Mouse (Mus musculus) retina, adult 2 months (tissue): ENCODE measurements around the gene Atp2b4.

Experiments
- DNase-seq: peaks from one replicate; pipeline ENCODE4 v3.0.0-alpha.2; 2012; ENCODE audit warnings: low read depth, low spot score

Gene Atp2b4

DNA sequence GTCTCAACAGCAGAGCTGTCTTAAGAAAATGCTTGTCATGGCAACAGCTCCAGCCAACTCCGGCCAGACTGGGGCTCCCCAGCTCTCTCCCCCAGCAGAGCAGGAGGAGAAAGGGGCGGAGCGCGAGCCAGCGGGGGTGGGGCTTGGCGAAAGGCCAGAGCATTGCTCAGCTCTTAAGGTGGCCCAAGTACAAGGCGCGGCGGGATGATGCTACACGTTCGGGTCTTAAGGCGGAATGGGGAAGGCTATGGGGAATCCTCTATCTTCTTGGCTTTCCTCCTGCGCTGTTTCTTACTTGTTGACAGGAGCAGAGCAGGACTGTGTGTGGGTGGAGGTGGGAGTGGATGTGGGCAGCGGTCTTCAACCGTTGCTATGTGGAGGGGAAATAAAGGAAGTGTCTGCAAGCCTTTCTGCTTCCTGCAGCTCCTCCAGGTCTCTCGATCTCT lies at the start of gene Atp2b4:
Atp2b4 (minus strand) TSS at position 94 of the 446 bp plus-strand sequence.
- DNase-seq = peak; percentile 37

DNA sequence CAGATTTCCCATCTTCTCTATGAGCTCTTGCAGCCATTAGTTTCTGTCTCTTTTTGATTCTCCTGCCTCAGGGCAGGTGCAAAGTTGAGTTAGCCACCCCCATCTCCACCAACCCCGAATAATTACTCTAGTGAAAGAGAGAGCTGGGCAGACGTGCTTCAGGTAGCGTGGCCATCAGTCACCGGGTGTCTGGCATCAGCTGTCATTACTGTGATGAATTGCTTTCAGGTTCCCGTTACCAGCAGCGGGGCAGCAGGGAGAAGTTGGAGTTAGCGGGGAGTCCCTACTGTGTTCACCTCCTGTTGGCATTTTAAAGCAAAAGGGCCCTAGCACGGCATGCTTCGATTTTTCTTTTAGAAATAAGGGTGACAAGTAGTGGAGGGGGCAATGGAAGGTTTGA lies 43.9 kb upstream of the Atp2b4 start:
- no peak for DNase-seq

DNA sequence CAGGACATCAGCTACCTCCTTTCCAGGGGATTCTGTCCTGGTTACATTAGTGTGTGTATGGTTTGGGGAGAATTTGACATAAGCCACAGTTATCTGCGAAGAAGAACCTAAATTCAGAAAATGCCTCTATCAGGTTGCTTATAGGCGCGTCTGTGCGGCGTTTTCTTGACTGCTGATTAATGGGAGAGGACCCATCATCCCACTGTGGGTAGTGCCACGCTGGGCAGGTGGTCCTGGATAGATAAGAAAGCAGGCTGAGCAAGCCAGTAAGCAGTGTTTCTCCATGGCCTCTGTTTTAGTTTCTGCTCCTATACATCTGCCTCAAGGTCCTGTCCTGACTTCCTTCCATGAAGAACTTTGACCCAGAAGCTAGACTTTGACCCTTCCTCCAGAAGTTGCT lies 43.1 kb upstream of the Atp2b4 start:
- DNase-seq = no peak

DNA sequence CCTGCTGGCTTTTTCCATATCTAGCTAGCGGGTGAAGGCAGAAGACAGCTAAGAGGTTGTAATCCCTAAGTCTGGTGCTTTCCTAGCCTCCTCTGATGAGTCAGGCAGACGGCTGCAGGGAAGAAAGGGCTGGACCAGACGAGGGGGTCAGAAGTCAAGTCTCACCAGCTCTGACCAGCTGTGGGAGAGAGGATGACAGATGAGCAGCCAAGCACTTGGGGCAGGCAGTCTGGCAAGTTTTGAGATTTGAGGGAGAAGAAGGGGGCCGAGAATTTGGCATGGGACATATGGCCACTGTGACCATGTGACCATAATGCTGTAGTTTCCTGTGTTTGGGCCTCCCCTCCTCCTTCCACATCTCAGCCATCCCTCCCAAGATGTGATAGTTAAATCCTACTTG lies 42.5 kb upstream of the Atp2b4 start:
- no peak for DNase-seq

DNA sequence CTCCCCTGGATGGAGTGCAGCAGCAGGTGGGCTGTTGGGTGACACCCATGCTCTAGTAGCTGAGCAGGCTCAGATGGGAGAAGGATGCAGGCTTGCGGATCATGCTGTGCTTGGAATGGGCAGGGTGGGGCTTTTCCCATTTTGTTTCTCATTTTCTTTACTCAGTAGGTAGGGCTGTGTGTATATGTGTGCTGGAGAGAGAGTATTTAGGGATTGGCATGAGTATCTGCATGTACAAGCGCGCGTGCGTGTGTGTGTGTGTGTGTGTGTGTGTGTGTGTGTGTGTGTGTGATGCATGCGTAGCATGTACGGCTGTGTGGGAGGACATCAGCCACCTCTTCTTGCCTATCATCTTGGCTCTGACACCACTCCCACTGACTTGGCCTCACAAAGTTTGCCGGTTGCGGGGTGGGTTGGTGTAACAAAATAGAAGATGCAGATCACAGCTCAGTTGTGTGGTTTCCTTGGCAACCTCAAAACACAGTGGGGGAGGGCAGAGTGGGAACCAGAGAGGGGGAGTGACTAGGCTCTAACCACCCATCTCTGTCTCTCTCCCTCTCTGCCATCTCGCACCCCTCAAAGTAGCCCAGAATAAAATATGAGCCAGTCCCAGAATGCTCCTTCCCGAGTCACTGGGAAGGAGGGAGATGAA lies 41.4 kb upstream of the Atp2b4 start:
- DNase-seq = no peak

DNA sequence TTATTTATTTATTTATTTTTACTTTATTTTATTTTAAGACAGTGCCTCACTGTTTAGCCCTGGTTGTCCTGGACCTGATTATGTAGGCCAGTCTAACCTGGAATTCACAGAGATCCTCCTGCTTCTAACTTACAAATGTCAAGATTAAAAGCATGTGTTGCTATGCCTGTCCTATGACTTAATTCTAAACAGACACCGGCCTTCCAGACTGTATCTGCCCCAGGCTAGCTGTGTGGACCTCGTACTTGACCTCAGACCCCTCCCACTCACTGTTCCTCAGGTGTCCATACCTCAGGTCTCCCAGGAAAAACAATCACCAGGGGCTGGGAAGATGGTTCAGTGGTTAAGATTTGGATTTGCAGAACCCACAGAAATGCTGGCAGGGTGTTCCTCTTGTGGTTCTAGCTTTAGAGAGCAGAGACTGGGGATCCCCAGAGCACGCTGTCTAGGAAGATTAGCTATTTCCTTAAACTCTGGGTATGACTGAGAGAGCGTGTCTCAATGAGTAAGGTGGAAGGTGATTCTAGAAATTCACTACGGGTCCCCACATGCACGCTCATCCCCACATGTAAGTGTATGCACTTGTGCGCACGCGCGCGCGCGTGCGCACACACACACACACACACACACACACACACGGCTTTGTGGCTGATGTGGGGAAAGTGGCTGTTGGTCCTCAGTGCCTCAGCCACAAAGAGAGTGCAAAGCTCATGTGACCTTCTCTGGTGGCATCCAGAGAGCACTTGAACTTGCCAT lies 40.5 kb upstream of the Atp2b4 start:
- DNase-seq = no peak

DNA sequence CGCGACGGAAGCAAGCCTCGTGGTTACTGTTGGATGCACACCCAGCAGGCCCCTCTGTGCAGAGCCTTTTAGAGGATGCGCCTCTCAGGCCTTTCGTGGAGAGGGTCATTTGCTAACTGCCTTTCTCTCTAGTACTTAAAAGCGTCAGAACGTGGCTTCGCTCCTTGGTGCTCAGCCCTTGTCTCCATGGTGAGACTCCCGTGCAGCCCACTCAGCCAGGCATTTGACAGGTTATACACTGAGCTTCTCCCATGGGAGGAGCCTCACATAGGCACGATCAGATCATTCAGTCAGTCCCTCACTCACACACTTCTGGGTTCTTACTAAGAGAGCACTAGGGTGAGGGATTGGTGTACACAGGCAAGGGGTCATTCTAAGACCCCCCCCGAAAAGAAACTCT lies 39.7 kb upstream of the Atp2b4 start:
- no peak for DNase-seq

DNA sequence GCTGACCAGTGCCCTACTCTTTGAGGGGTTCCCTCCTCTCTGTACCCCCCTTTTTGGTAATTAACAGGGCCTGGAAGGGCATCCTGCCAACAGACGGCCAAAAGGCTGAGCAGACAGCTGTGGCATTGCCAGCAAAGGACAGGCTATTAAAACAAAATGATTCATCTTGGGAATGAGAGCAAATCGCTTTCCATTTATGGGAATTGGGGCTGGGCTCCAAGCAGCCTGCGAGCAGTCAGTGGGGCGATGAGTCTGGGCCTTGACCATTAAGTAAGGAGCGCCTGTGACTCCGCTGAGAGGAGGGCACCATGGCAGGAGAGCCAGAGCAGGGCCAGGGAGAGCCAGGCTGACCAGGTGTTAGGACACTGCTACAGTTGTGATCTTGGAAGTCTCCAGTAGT lies 33.5 kb upstream of the Atp2b4 start:
- no peak for DNase-seq

DNA sequence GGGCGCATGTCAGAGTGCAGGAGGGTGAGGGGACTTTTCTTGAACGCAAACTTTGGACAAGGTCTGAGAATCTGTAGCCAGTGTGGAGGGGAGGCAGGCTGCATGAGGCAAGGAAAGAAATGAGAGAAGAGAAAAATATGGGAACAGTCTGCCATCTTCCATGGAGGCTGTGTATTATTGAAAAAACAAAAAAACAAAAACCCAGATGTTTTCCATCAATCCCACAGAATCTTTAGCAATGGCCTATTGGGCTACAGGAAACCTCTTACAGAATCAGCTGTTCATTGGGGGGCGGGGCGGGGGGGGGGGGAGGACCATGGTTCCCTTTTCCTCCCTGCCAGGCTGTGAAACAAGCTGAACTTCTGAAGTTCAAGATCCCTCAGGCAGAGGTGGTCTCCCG lies 31.9 kb upstream of the Atp2b4 start:
- DNase-seq = no peak

DNA sequence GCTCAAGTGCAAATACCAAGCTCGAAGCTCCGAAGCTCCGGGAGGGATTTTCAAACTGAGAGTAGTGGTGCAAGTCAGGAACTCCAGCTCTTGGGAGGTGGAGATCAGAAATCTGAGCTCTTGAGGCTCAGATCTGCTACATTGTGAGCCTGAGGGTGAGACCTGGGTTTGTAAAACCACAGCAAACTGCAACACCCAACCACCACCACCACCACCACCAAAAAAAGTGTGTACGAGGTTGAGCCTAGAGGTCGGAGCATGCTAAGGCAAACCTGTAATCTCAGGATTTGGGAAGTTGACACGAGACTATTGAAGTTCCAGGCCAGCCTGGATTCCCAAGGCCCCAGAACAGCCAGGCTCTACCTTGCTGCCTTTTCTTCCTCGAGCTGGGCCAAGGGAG lies 25.4 kb upstream of the Atp2b4 start:
- no peak for DNase-seq

DNA sequence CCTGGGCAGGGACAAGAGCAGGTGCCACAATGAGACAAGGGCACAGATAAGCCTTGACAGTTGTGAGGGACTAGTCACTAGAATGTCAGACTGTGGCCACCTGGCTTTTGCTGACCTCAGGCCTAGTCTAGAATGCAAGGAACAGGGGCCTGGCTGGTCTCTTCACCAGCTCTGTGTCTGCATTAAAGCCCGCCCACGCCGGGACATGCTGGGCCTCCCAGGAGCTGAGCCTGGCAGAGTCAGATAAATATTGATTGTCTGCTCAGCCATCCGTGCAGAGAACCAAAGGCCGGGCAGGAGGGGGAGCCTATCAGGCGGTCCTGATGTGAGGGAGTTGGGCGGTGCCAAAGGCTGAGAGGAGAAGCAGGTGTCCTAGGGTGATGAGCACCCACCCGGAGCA lies 24.7 kb upstream of the Atp2b4 start:
- no peak for DNase-seq

DNA sequence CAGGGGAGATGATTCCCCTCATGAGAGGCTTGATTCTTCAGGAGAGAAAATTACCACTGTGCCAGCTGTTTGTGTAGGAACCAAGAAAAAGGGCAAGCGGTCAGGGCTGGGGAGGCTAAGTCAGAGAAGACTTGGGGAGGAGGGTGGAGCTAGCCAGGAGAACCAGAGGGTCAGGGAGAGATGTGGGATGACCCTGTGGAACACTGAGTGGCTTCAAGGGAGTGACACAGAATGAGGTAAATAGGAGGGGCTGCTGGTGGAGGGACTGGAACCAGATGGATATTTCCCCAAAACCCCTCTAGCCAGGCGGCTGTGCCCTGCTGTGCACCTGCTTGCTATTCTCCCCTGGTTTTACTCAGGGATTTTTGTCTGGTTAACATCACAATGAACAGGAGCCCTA lies 24.3 kb upstream of the Atp2b4 start:
- no peak for DNase-seq

DNA sequence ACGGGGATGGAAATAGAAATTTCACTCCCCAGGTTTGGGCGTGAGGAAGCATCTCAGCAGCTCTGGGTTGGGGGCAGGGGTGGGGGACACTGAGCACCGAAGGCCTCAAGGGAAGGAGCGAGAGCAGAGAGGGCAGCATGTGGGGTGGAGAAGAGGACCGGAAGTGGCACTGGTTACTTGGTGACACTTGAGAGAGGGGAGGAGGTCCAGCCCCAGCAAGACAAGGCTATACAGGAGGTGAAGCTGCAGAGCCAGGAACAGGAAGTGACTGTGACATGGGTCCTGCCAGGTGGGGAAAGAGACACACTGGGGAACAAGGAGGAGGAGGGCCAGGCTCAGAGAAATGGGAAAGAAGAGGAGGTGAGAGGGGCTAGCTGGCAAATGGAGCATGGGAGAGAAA lies 20.3 kb upstream of the Atp2b4 start:
- DNase-seq = no peak

DNA sequence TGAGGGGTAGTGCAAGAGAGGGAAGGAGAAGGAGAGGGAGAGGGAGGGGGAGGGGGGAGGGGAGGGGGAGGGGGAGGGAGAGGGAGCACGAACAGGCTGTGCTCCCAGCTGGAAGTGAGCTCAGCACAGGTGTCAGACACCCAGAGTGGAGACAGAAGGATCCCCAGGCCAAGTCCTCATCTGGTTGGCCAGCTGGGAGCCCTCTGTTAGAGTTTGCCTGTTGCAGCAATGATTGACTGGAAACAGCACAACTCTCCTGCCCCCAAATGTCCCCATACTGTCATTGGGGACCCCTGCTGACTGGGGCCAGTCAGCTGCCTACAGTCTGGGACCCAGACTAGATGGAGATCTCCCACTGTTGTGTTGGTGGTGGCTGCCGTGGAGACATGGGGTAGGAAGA lies 19.3 kb upstream of the Atp2b4 start:
- DNase-seq = no peak

DNA sequence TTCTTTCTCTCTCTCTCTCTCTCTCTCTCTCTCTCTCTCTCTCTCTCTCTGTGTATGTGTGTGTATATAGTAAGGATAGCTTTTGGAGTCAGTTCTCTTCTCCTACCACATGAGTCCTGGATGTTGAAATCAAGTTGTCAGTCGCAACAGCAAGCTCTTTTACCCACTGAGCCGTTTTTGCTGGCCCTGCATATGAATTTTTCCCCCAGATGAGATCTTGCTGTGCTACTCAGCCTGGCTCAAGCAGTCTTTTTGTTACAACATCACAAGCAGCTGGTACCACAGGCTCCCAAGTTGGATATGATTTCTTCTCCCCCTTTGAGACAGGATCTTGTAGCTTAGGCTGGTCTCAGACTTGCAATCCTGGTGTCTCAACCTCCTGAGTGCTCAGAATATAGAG lies 17.7 kb upstream of the Atp2b4 start:
- DNase-seq = no peak

DNA sequence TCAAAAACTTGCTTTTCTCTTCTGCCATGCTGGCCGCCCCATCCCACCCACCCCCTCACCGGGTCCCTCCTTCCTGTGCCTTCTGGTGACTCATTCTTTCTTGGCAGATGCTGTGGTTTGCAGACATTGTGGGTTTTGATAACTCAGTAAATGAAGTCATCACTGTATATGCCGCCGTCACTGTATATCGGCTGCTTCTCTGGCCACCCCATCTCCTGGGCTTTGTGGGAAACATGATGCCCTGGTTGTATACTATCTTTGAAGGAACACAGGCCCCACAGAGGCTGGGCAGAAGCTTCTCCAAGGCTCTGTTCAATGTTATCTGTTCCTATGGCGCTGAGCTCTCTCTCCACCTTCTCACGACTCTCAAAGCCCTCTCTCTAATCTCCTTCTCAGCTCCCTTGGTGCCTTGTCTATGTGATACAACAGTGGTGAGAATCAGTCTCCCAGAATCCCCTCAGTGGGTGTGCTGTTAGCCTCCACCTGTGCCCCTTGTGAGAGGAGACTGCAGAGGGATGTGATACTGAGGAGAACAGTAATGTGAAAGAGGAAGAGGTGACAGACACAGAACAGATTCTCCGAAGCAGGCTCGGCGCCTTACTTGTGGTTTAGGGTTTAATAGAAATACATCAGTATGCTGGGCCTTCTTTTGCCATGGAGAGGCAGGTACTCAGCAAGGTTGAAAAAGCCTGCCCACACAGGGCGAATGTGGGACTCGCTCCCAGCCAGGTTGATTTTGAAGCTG lies 15.1 kb upstream of the Atp2b4 start:
- no peak for DNase-seq

DNA sequence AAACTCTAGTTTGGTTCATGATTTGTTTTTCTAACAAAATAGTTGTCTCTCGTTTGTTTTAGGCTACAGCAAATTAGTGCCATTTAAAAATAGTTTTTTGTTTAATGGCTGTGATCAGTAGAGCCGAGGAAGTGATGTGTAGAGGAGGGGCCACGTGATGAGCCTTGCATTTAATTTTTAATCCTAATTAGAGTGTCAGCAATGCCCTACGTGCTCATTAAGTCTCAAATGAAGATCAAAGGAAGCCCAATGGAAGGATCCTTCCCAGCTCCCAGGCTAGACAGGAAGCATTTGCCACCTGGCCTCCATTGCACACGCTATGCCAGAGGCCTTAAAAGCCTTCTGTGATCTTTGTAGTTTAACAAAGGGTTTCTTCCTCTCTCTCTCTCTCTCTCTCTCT lies 8.5 kb upstream of the Atp2b4 start:
- no peak for DNase-seq

DNA sequence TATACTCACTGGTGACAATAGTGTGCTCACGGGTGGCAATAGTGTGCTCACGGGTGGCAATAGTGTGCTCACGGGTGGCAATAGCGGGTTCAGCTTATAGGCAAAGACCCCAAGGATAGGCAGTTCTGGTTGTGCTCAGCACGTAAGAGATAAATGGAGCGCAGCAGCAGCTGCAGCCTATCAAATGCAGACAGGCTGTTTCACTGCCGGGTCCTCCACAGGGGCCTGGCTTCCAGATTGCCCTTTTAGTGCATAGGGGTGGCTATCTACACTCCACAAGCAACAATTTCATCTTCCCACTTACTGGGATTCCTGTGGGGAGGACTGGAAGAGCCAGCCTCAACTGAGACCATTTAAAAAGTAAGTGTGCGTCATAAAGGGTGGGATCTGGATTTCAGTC lies 7.2 kb upstream of the Atp2b4 start:
- no peak for DNase-seq

DNA sequence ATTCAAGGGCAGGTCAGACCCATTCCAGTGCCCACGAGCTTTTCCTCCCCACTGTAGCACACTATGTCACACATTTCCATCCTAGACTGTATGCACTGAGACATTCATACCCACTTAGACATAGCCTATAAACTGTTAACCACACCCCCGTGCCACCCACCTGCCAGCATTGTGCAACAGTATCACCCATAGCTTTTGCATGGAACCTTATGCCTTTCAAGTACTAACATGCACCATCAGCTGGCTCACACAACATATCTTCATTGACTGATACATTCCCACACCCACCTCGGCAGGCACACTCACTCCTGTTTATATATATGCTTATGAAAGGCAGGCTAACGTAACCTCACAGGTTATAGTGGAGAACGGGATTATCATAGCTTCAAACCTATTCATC lies 902 bp upstream of the Atp2b4 start:
- DNase-seq = no peak

DNA sequence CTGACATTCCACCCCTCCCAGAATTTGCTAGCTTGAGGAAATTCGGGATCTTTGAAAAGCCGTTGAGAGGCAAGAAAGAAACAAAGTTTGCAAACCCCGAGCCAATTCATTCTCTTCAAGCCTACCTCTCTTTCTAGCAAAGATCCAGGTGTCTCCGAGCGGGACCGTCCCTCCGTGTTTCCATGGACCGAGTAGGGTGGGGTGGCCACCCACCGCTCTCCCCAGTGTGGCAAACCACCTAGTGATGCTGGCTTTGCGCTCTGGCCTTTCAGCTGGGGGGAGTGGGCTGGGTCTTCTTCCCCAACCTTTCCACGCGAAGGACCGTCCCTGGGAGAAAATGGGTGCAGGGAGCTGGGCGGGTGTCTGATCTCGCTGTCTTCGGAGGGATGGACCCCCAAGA lies 329 bp downstream of the Atp2b4 start:
- DNase-seq = no peak

DNA sequence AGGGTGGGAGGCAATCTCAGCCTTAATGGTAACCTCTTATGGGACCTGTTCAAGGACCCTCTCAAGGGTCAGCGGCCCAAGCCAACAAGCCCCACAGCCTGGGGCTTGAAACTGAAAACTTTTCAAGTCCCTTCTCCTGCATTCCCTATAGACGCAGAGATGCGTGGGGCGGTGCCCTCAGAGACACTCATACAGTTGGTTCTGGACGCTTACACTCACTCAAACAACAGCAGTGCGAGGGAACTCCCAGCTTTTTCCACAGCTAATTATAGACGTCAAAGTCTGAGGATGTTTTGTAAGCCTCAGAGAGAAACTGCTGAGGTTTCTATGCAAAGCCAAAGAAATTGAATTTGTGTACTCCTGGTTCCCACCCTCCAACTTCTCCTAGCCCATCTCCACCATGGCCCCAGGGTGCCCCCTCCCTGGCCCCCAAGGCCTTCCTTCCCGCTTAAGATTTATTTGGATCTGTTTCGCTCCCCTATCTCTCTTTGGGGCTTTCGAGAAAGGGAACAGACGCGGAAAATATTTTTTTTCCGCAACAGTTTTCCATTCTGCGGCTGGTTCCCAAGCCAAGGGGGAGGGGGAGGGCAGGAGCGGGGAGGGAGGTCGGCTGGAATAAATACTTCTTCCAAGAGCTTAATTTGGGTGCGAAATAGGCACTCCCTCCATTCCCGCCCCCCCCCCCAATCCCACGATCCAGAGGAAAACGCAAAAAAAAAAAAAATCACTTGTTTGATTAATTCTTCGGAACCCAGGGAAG lies 975 bp downstream of the Atp2b4 start:
- DNase-seq = no peak

DNA sequence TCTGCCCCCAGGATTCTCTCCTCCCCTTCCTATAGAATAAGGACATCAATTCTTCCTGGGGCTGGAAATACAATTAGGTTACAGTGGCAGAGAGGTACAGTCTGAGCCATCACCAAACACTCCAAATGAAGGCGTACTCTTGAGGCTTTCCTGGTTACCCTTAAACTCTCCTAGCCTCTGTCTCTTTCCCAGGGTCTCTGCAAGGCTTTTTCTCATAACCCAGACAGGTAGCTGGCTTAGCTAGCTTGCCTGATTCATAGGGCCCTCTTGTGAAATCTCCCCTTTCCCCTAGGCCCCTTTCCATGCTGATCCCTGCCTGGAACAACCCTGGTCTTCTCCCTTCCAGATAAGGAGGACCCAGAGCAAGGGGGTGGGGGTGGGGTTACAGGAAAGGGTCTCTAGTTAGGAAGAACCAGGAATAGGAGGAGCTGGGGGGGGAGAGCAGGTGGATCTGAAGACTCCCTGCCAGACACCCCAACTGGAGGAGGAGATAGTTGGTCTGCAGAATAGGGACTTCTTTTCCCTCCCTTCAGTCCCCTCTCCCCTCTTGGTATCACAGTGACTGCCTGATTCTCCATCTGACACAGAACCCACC lies 1.9 kb downstream of the Atp2b4 start:
- no peak for DNase-seq
